Mouse (Mus musculus) megakaryocyte progenitor cell, adult 5-6 weeks (primary cell): ENCODE data around the gene Tars. TPM values are rescaled to one million over a fixed set of nuclear protein-coding genes. Genes with fewer than 3 reads are reported as not detected.
A peak's percentile ranks its signal among the peaks of the same experiment; 100 is the strongest.

Experiments
- ATAC-seq: replicated peaks from 2 replicates; pipeline ENCODE4 v1.8.0; 2016; ENCODE audit warnings: mild to moderate bottlenecking, moderate TSS enrichment, inconsistent platforms; ENCODE audit not compliant: poor library complexity
- total RNA-seq, 2 experiments: library from RNA; stranded (forward) in 1 of 2; stranded (reverse) in 1 of 2; fragments of 157-497, 149-512 nt in 1 of 2; fragments of 200-1000 nt in 1 of 2; gene quantifications; 2 replicates each; pipeline versions ENCODE4 v1.2.3 to v1.2.4; 2015 to 2017

Gene Tars
- total RNA-seq (2015) (36.4 and 37.9 TPM in 2 replicates), total RNA-seq (2017) (80.1 and 94.0 TPM in 2 replicates)

- ATAC-seq, result peak; percentile 99
Measured at GRCm38 (mm10) chr15:11399356-11400067, at the start of gene Tars. TSS of gene Tars (minus strand) at chr15:11399665.

DNA sequence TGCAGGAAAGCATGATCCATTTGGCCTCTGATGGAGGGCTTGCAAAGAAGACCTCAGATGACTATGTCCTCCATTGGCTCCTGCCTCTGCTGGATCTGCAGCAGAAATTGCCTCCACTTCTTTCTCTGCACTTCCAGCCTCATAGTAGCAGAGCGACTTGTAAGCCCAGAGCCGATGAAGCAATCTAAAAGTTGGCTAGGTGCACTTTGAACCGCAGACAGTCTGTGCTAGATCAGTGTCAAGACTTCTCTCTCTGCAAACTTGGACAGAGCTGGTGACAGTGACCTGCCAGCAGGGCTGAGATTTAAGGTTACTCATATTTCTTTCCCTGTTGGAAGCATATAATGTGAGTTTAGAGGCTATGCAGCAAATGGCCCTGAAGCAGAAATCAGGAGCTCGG, 37.9 kb upstream of the Tars start:
- no peak for ATAC-seq

- no peak for ATAC-seq
Measured at GRCm38 (mm10) chr15:11436709-11437280, 37.3 kb upstream of the Tars start.

DNA sequence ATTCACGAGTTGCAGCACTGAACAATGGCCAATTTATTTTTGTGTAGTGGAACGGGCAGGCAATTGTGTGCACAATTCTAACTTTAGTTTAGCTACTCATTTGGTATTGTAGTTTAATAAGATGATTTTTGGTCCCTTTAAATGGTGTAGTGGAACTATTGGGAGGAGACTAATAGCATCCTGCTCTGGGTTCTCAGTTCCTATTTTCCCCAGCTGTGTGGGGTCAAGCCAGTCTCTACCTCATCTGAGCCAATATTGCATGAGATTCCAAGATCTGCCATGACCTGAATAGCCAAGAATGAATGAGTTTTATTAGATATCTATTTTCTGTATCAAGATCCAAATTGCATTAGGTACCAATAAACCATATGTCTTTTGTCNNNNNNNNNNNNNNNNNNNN, 27.4 kb upstream of the Tars start:
- no peak for ATAC-seq

DNA sequence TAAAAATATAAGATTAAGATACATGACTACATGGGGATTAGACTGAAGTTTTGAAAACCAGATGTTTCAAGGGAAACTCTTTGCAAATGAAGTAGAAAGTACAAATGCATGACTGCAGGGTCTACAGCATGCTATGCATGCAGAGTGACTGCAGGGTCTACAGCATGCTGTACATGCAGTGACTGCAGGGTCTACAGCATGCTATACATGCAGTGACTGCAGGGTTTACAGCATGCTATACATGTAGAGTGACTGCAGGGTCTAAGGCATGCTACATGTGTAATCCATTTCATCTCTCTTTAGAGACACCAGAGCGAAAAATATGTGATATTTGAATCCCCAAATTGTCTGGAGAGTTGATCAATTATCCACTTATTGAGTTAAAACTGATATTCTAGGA, 14.0 kb upstream of the Tars start:
- ATAC-seq, result no peak

DNA sequence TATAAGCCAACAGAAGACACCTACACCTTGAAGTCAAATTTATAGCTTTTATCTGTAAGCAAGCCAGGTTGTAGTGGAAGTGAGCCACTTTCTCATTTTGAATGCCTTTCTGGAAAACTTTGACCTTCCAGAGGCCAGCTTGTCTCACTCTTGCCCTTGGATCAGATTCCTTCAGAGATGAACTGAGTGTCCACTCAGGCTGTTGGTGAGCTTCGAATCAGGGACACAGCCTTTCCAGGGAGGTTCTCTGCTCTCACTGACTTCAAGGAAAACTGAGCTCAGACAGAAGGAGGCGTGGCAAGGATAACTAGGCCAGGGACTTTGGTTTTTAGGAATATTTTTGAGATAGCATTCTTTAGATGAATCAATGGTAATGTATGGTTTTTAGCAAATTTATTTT, 13.1 kb upstream of the Tars start:
- no peak for ATAC-seq

DNA sequence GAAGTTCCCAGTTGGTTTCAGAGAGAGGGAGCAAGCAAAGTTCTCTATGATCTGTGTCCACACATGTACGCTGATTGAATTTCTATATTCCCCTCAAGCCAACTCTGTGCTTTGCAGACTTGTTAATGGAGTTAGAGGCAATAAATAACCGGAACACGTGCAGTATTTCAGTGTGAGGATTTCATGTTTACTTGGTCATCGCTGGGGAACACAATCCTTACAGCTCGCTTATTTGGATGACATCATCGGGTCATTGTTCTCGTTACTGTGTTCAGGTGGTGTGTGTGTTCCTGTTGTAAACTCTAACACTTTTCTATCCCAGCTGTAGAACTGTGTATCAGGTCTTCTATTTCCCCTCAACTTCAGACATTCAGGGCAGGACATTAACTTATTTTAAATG, 12.4 kb upstream of the Tars start:
- ATAC-seq, result no peak

DNA sequence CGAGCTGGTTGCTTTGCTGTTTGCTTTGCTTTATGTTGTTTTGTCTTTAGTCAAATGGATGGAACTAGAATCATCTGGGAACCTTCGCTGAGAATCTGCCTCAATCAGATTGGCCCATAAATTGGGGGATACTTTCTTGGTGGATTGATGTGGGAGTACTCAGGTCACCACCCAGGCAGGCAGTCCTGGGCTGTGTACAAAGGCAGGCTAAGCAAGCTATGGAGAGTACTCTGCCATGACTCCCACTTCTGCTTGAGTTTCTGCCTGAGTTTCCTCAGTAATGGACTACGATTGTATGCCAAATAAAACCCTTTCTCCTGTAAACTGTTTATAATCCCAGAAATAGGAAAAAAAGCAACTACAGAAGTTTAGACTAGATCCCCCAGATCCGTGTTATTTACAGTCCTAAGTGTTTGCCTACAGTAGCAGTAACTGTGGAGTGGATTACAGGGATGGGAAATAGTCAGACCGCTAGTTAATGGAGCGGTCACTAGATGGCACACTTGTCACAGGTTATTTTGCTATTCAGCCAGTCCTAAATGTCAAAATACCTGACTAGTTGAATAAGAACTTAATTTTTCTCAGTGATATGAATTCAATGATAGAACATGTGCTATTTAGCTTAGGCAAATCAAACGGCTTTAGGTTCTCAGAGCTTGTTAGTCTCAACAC, 8.8 kb upstream of the Tars start:
- ATAC-seq, result peak; percentile 60

- peak; percentile 95 for ATAC-seq
Measured at GRCm38 (mm10) chr15:11407381-11407780, 7.9 kb upstream of the Tars start.

DNA sequence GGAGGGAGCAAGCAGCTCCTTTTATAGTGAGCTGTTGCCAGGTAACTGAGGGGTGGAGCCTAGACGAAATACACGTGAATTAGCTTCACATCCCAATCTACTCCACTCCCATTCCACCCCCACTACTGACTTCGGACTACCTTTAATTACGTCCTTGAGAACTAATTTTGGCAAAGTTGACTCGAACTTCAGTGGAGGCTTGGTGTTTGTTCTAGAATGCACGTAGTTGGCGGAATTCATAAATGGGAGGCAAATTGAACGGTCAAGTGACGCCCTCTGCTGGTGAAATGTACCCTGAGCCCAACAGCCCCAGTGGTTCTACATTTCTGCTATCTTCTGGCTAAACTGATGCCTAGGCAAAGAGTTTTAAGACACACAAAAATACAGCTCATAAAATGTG, 7.3 kb upstream of the Tars start:
- peak; percentile 71 for ATAC-seq

DNA sequence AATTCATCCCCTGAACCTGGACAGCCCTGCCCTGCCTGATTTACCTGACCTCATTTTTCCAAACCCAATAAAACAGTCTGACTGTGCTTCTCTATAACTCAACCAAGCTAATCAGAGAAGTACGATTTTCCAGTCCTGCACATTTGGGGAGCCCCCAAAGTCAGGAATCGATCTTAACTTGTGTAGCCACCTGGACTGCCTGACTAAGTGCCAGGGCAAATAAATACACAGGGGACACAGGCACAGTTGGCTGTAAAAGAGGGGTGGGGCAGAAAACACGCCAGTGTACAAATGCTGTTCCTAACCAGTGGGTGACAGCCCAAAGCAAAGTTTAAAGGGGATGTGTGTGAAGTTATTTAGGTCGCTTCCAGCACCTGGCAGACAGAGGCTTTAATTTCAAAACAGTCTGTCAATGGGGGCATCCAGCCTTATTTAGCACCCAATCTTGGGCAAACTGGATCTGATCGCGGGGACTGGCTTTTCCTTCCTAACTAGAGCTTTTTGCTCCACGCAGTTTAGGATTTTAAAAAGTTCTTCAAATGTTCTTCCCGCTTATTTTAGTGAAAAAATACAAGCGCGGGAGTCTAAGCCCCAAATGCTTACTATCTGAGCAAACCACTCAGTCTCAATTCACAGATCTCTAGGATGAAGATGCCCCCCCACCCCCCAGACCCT, 652 bp downstream of the Tars start:
- ATAC-seq, result no peak

DNA sequence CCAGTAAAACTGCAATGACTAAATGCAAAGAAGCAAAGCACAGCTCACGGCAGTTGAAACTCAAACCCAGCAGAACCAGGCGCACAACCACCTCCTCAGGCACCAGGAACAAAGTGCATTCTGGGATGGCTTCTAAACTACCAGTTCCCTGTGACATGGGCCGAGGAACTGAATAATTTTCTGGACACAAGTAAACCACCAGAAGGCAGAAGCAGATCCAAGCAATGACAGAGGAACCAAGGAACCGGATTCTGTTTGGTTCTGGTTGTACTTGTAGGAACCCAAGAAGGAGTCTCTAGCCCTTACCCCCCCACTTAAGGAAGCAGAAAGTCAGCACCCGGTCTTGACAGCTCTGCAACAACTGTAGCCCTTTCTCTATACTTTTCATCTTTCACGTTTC, 3.0 kb downstream of the Tars start:
- no peak for ATAC-seq

DNA sequence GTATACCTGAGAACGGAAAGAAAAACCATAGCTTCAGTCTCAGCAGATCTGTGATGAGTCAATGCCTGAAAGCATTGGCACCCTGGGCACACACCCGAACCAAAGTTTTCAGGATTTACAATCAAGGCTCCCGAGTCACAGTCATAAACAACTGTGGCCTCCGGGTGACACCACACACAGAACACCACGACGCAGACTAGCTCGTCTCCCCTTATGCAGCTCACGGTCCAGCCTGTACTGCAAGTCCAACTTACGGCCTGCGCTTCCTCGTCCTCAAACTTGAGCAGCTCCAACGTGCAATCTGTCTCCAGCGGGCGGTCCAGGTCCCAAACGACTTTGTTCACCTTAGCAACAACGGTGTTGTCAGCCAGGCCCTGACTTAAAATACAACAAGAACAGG, 6.6 kb downstream of the Tars start:
- no peak for ATAC-seq

GRCm38 (mm10) chr15:11383796-11384195, 15.7 kb downstream of the Tars start:
- ATAC-seq, result no peak

- ATAC-seq, result no peak
Measured at GRCm38 (mm10) chr15:11382585-11382984, 16.9 kb downstream of the Tars start.

- ATAC-seq, result no peak
Measured at GRCm38 (mm10) chr15:11380616-11381015, 18.8 kb downstream of the Tars start.

DNA sequence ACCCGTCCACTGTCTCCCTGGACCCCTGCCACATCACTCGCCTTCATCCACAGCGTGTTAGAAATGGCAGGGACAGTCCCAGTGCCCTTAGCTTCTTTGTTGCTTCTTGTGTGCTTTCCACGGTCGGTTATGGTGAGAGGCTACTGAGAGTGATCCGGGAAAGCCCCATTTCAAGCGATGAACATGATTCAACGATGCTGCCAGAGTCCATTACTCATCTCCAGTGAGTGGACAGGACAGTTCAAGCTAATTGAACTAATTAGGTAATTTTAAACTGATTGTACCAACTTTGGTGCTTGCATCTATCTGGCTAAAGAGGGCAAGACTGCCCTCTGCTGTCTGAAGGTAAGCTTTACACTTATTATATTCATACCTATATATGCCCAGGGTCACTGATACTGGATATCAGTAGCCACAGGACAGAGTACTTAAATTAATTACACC, 19.4 kb downstream of the Tars start:
- peak; percentile 87 for ATAC-seq

- no peak for ATAC-seq
Measured at GRCm38 (mm10) chr15:11379431-11380086, 19.9 kb downstream of the Tars start.

DNA sequence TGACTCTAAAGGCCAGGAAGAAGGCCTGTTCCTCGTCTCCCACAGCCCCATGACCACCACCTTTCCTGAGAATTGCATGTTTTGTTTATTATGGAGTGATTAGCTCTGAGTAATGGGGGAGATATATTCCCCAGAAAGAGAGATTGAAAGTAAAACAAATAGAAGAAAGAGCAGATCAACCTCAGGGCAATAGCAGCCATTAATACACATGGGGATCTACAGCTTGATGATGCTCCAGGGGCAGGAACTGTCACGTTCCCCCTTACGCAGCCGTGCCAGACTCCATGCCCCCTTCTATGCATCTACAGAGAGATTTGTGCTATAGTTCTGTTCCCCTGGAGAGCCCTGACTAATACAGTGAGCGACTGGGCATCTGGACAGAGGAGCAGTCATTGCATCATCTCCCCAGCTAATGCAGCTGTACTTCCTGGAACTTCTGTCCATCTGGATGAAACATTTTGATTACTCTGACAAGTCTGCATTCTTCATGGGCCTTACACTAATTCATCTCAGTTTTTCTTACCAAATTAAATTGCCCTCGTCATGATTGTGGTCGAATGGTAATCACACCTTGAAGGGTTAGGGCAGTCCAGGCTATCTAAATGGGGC, 28.9 kb downstream of the Tars start:
- no peak for ATAC-seq

- ATAC-seq, result no peak
Measured at GRCm38 (mm10) chr15:11369572-11369971, 29.9 kb downstream of the Tars start.

DNA sequence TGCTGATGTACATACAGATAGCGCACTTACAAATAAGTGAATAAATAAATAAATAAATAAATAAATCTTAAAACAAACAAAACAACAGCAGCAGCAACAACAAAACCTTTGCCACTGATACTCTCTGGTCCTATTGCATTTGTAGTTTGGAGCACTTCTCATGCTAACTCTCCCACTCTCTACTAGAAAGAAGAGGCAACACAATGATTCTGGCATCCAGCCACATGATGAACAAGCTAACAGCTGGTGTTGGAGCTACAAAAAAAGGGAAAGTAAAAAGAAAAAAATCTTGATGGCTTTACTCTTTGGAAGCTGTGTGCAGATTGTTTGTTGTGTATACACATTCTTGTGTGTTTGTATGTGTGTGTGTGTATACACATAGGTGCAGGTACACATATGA, 34.7 kb downstream of the Tars start:
- no peak for ATAC-seq
